Comparison of ENCODE assay signal across 11 mouse cellular contexts in genomic region chr11:20650006-20650639, GRCm38 (mm10).
DNase-seq lines count a peak whose midpoint lies in the region; ATAC-seq lines count a peak whose summit lies in the region.
"Had no signal": no experiment of that assay in that cellular context is flagged by ENCODE, and none has a peak within 500 bp of the region (broad histone marks: within the 10 kb centered on the region; RNA-seq: fewer than 3 reads in every experiment).

No protein-coding gene starts in this region.

- H3K4me2 ChIP-seq in embryonic facial prominence, embryonic 11.5 days (ENCODE audit: low read depth, low read length), result no peak overlapping the region
- 0 out of 2 replicates have a peak overlapping the region, but pooled peaks have one; percentile 6 for H3K4me2 ChIP-seq in hindbrain, embryonic 14.5 days (replicated peaks)
- 0 out of 2 replicates have a peak overlapping the region, but pooled peaks have one; percentile 4 for H3K4me2 ChIP-seq in midbrain, embryonic 16.5 days (ENCODE audit: low read length)
- H3K4me2 ChIP-seq: kidney, embryonic 15.5 days; lung, embryonic 14.5 days had no signal

- no peaks in the 10 kb centered on the region for H3K27me3 ChIP-seq in embryonic facial prominence, embryonic 11.5 days (ENCODE audit: control insufficient read depth, insufficient read depth, low read length)
- no peaks in the 10 kb centered on the region for H3K27me3 ChIP-seq in hindbrain, embryonic 14.5 days (ENCODE audit: control insufficient read depth, insufficient read depth, low read length)
- H3K27me3 ChIP-seq in midbrain, embryonic 16.5 days (ENCODE audit: control insufficient read depth, insufficient read depth, low read depth, low read length), result no peaks in the 10 kb centered on the region
- H3K27me3 ChIP-seq: kidney, embryonic 15.5 days had no signal

- no peak overlapping the region for H3K27ac ChIP-seq in embryonic facial prominence, embryonic 11.5 days (replicated peaks; ENCODE audit: low read depth, low read length)
- peak overlapping the region; percentile 22 for H3K27ac ChIP-seq in hindbrain, embryonic 14.5 days
- H3K27ac ChIP-seq in midbrain, embryonic 16.5 days (ENCODE audit: low read length), result no peak overlapping the region
- H3K27ac ChIP-seq: kidney, embryonic 15.5 days had no signal

- intact Hi-C loops in left cerebral cortex, postnatal 36 days (cut with DNase I), result no loop called here

- H3K4me1 ChIP-seq in embryonic facial prominence, embryonic 11.5 days (ENCODE audit: control insufficient read depth, insufficient read depth, low read length), result peaks cover 3% of the 10 kb centered on the region
- H3K4me1 ChIP-seq in hindbrain, embryonic 14.5 days (replicated peaks; ENCODE audit: control insufficient read depth, insufficient read depth, low read length), result peaks cover 52% of the 10 kb centered on the region
- H3K4me1 ChIP-seq in midbrain, embryonic 16.5 days (ENCODE audit: control insufficient read depth, insufficient read depth, low read length), result peaks cover 29% of the 10 kb centered on the region

- 69% methylated on average over 17 of the region's 17 CpGs for WGBS in embryonic facial prominence, embryonic 11.5 days
- WGBS in hindbrain, embryonic 14.5 days, result 17% methylated on average over 17 of the region's 17 CpGs
- 19% methylated on average over 17 of the region's 17 CpGs for WGBS in midbrain, embryonic 16.5 days

- no peaks in the 10 kb centered on the region for H3K9me3 ChIP-seq in embryonic facial prominence, embryonic 11.5 days (replicated peaks; ENCODE audit: control insufficient read depth, low read length)
- no peaks in the 10 kb centered on the region for H3K9me3 ChIP-seq in hindbrain, embryonic 14.5 days (ENCODE audit: control insufficient read depth, low read length)
- no peaks in the 10 kb centered on the region for H3K9me3 ChIP-seq in midbrain, embryonic 16.5 days (replicated peaks; ENCODE audit: control insufficient read depth, low read length, poor library complexity, severe bottlenecking)
- H3K9me3 ChIP-seq: kidney, embryonic 15.5 days had no signal

- H3K4me3 ChIP-seq in embryonic facial prominence, embryonic 11.5 days (ENCODE audit: low read depth, low read length), result no peak overlapping the region
- no peak overlapping the region for H3K4me3 ChIP-seq in hindbrain, embryonic 14.5 days (replicated peaks; ENCODE audit: low read length)
- no peak overlapping the region for H3K4me3 ChIP-seq in midbrain, embryonic 16.5 days (ENCODE audit: low read depth, low read length)
- H3K4me3 ChIP-seq: kidney, embryonic 15.5 days had no signal

- H3K9ac ChIP-seq in embryonic facial prominence, embryonic 11.5 days (replicated peaks; ENCODE audit: low read length), result no peak overlapping the region
- no peak overlapping the region; the same call in 1 of the 2 replicates for H3K9ac ChIP-seq in hindbrain, embryonic 14.5 days
- H3K9ac ChIP-seq in midbrain, embryonic 16.5 days (ENCODE audit: low read depth, low read length), result no peak overlapping the region
- H3K9ac ChIP-seq: kidney, embryonic 15.5 days; lung, embryonic 14.5 days had no signal

- H3K36me3 ChIP-seq in embryonic facial prominence, embryonic 11.5 days (replicated peaks; ENCODE audit: control insufficient read depth, insufficient read depth, low read depth, low read length), result no peaks in the 10 kb centered on the region
- H3K36me3 ChIP-seq in hindbrain, embryonic 14.5 days (replicated peaks; ENCODE audit: control insufficient read depth, insufficient read depth), result peaks cover 8% of the 10 kb centered on the region
- H3K36me3 ChIP-seq in midbrain, embryonic 16.5 days (ENCODE audit: control insufficient read depth, insufficient read depth, low read length), result no peaks in the 10 kb centered on the region

- peak; percentile 49 for DNase-seq in ZHBTc4 (ENCODE audit: low read depth, low spot score)
- DNase-seq in embryonic facial prominence, embryonic 11.5 days (ENCODE audit: low spot score), result peak; percentile 34
- DNase-seq in hindbrain, embryonic 14.5 days (ENCODE audit: low spot score), result peak; percentile 44
- DNase-seq in retina, postnatal 1 day, result no peak
- no peak for DNase-seq in adrenal gland, postnatal 36 days
- DNase-seq in left cerebral cortex, postnatal 36 days (ENCODE audit: low spot score in 2 of 2), result no peak
- DNase-seq: cerebellum, adult 18-20 months; gastrocnemius, postnatal 10 days; lung, embryonic 14.5 days had no signal

- peak; percentile 39; the same call in 1 of the 2 replicates for ATAC-seq in embryonic facial prominence, embryonic 11.5 days (replicated peaks; ENCODE audit: insufficient number of reproducible peaks, low FRiP score, low TSS enrichment, low read depth)
- ATAC-seq in hindbrain, embryonic 14.5 days (ENCODE audit: low FRiP score), result peak; percentile 74; the same call in 1 of the 2 replicates
- peak; percentile 57 for ATAC-seq in midbrain, embryonic 16.5 days

Comparison
In these comparisons a context has a peak if more than half of its experiments do, and no peak if none do; other contexts are left out.
1. DNase-seq: peak in ZHBTc4 (single experiment), embryonic facial prominence, embryonic 11.5 days (single experiment) and hindbrain, embryonic 14.5 days (single experiment); none in retina, postnatal 1 day (single experiment), adrenal gland, postnatal 36 days (0 of 2) and left cerebral cortex, postnatal 36 days (0 of 2).
2. Peak in every context shown above with its lines, with median percentiles within 50 percentile points of each other: ATAC-seq.